Mouse (Mus musculus): Measurements from ENCODE around the gene Actl10. TPM values are rescaled to one million over a fixed set of nuclear protein-coding genes. Genes with fewer than 3 reads are reported as not detected.

Gene Actl10
- polyA plus RNA-seq, 1 experiment: 0.08 TPM

DNA sequence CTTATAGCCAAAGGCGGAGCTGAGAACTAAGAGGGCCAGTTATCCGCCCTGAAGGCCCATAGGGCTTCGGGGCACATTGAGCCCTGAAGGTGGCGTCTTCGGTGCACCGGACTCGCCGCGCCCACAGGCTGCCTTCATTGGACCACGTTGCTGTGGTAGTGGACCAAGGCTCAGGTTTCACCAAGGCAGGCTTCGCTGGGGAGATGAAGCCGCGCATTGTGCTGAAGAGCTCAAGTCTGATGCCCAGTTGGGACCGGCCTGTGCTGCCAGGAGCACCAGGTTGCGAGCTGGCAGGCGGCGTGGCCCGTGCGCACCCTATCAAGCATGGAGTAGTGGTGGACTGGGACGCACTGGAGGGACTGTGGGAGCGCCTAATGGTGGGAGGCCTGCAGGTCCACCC is 351 bp downstream of the Actl10 start:
- TF ChIP-seq POLR2A (IDR thresholded peaks at IDR 0.05; ENCODE audit: borderline replicate concordance, extremely low read depth, insufficient read depth, insufficient read length, poor library complexity, severe bottlenecking): no peak
- no peak for TF ChIP-seq CTCF (IDR thresholded peaks at IDR 0.05; ENCODE audit: borderline replicate concordance, extremely low read depth, insufficient read depth, insufficient read length)
- DNase-seq (ENCODE audit: low read depth): peak; percentile 59

DNA sequence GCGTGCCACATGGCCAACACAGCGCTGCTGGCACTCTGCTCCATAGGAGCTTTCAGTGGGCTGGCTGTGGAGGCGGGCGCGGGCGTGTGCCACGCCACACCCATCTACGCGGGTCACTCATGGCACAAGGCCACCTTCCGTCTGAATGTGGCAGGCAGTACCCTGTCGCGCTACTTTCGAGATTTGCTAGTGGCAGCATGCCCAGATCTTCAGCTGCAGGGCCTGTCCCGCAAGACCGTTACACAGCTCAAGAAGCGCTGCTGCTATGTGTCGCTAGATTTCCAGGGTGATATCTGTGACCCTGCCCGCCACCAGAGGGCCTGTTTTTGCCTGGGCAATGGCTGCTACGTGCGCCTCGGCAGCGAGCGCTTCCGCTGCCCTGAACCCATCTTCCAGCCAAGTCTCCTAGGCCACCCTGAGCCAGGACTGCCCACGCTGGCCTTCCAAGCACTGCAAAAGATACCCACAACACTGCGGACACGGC is 890 bp downstream of the Actl10 start:
- DNase-seq (ENCODE audit: low read depth): peak; percentile 92
- TF ChIP-seq CTCF (IDR thresholded peaks at IDR 0.05; ENCODE audit: borderline replicate concordance, extremely low read depth, insufficient read depth, insufficient read length): peak; percentile 66
- no peak for TF ChIP-seq POLR2A (IDR thresholded peaks at IDR 0.05; ENCODE audit: borderline replicate concordance, extremely low read depth, insufficient read depth, insufficient read length, poor library complexity, severe bottlenecking)

- TF ChIP-seq POLR2A (IDR thresholded peaks at IDR 0.05; ENCODE audit: borderline replicate concordance, extremely low read depth, insufficient read depth, insufficient read length, poor library complexity, severe bottlenecking) (no peak), CTCF (IDR thresholded peaks at IDR 0.05; ENCODE audit: borderline replicate concordance, extremely low read depth, insufficient read depth, insufficient read length) (no peak)
- DNase-seq (ENCODE audit: low read depth): no peak
Measured at GRCm38 (mm10) chr2:154555235-154555634, 3.7 kb downstream of the Actl10 start.

DNA sequence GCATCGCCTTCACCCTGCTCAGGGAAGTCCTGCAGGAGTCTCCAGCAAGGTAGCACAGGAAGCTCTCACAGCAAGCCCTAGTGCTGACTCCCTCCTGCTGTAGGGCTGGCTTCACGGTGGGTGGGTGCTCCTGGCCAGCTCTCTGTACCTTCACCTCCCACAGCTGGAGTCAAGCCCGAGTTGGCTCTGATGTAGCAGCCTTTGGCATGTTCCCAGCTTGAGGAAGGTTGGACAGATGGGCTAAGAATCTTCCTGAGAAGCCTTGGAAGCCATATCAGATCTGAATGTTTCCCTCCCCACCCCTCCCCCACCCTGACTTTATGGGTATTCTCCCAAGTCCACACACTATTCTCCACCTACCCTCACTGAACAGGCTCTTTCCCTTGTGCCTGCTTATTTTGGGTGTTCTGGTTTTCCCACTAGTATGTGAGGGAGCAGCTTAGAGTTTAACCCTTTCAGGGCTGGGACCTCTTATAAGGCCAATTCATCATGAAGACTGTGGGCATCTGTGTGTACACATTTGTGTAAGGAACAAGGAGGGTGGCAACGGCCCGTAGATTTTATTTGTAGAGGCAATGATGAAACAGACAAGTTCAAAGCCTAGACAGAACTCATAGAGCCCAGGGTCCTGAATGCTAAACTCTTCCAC is 5.7 kb downstream of the Actl10 start:
- no peak for DNase-seq (ENCODE audit: low read depth)
- TF ChIP-seq POLR2A (IDR thresholded peaks at IDR 0.05; ENCODE audit: borderline replicate concordance, extremely low read depth, insufficient read depth, insufficient read length, poor library complexity, severe bottlenecking) (no peak), CTCF (IDR thresholded peaks at IDR 0.05; ENCODE audit: borderline replicate concordance, extremely low read depth, insufficient read depth, insufficient read length) (no peak)

- TF ChIP-seq POLR2A (IDR thresholded peaks at IDR 0.05; ENCODE audit: borderline replicate concordance, extremely low read depth, insufficient read depth, insufficient read length, poor library complexity, severe bottlenecking) (no peak), CTCF (IDR thresholded peaks at IDR 0.05; ENCODE audit: borderline replicate concordance, extremely low read depth, insufficient read depth, insufficient read length) (no peak)
- peak; percentile 68 for DNase-seq (ENCODE audit: low read depth)
Measured at GRCm38 (mm10) chr2:154558264-154559039, 6.9 kb downstream of the Actl10 start, which contains the start of gene Necab3. Gene Necab3 (minus strand): TSS chr2:154558890.

DNA sequence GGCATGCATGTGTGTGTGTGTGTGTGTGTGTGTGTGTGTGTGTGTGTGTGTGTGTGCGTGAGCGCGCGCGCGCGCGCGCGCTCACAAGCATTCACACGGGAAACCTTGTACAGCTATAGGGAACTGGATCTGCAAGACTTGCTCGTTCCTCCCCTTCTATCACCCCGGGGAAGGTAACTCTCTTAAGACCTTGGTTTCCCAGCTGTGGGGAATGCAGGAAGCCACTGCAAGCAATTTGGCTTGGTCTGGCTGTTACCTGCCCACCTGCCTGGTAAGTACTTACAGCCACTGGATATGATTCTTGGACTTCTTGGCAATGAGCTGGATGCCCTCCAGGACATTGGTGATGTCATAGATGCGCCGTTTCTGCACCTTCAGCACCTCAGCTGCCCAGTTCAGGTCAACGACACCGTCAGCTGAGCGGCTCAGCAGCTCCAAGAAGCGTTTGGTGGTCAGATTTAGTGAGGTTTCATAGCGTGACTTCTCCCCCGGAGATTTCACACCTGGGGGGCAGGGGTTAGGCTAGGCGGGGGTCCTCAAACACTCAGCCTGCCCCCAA is 12.1 kb downstream of the Actl10 start:
- TF ChIP-seq CTCF (IDR thresholded peaks at IDR 0.05; ENCODE audit: borderline replicate concordance, extremely low read depth, insufficient read depth, insufficient read length) (no peak), POLR2A (IDR thresholded peaks at IDR 0.05; ENCODE audit: borderline replicate concordance, extremely low read depth, insufficient read depth, insufficient read length, poor library complexity, severe bottlenecking) (no peak)
- DNase-seq (ENCODE audit: low read depth): no peak

DNA sequence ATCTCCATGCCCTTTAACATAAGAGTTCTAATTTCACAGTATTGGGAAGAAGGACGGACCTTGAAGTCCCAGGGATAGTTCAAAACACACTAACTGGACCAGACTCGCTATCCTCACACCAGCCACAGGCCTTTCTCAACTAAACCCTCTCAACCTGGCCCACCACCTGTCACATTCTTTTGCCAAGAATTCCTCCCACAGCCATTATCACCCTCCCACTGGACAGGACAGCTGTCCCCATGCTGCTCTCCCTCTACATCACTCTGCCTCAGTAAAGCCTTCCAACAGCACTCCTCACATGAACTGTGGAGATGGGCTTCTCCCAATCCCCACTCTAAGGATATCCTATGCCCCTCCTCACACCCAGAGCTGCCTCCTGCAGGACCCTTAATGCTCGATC is 14.0 kb downstream of the Actl10 start:
- peak; percentile 61 for DNase-seq (ENCODE audit: low read depth)
- no peak for TF ChIP-seq CTCF (IDR thresholded peaks at IDR 0.05; ENCODE audit: borderline replicate concordance, extremely low read depth, insufficient read depth, insufficient read length)
- TF ChIP-seq POLR2A (IDR thresholded peaks at IDR 0.05; ENCODE audit: borderline replicate concordance, extremely low read depth, insufficient read depth, insufficient read length, poor library complexity, severe bottlenecking): no peak

DNA sequence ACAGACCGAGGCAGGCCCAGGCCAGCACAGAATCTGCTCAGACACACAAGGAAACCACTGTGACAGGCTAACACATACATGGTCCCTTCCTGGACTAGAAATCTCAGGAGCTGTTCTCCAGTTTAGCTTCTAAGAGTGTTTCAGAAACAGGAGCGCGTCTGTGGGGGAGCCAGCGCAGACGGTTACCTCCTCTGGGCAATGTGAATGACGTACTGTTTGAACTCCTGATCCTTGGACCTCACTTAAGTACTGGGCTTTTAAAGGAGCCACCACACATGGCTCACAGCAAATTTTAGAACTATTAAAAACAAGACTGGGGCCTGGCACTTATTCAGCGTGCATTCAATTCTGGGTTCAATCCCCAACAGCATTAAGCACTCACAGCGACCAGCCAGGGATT is 15.1 kb downstream of the Actl10 start:
- TF ChIP-seq POLR2A (IDR thresholded peaks at IDR 0.05; ENCODE audit: borderline replicate concordance, extremely low read depth, insufficient read depth, insufficient read length, poor library complexity, severe bottlenecking) (no peak), CTCF (IDR thresholded peaks at IDR 0.05; ENCODE audit: borderline replicate concordance, extremely low read depth, insufficient read depth, insufficient read length) (no peak)
- DNase-seq (ENCODE audit: low read depth): no peak

DNA sequence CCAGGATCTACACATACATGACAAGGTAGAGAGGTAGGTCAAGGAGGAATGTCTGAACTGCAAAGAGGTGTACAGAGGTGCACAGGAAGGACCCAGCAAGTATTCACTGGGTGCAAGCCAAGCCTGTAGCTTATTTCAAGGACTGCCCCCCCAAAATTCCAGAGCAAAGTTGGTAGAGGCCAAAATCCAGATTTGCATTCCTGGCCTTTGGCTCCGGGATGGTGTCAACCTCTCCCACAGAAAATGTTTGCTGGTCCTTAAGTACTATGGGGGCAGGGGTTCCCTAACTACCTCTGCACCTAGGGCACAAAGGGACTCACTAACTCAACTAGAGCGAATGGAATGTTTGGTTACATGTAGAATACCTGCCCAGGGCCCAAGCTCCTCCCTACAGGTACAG is 16.2 kb downstream of the Actl10 start:
- TF ChIP-seq CTCF (IDR thresholded peaks at IDR 0.05; ENCODE audit: borderline replicate concordance, extremely low read depth, insufficient read depth, insufficient read length): no peak
- no peak for TF ChIP-seq POLR2A (IDR thresholded peaks at IDR 0.05; ENCODE audit: borderline replicate concordance, extremely low read depth, insufficient read depth, insufficient read length, poor library complexity, severe bottlenecking)

DNA sequence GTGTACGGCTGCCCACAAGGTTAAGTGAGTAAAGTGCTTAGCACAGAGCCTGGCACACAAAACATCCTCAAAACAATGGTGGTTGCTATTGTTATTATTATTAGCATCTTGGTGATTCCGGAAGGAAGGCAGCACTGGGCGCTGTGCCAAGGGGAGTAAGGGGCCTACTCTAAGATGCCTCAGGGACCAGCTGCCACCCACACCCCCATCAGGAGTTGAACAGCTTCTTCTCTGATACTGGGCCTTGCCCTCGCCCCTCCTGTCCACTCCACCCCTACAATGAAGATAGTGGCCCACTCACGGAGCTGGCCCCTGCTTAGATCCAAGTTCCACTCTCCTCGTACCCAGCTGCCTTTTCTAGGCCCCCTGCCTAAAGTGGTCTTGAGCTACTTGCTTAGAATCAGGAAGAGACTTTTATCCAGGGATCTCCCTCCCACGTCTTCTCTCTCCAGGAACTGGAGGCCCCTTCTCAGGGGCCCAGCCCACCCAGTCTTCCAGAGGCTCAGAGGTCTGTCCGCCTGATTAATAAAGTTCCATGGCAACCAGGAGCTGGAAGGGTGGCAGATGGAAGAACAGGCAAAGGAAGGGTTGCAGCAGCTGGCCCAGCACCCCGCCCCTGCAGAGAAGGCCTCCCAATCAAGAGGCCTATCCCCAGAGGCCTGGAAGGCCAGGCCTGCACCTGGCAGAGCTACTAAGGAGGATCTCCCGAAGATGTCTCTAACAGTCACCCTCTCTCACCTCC is 16.9 kb downstream of the Actl10 start:
- peak; percentile 85 for DNase-seq (ENCODE audit: low read depth)
- TF ChIP-seq CTCF (IDR thresholded peaks at IDR 0.05; ENCODE audit: borderline replicate concordance, extremely low read depth, insufficient read depth, insufficient read length) (no peak), POLR2A (IDR thresholded peaks at IDR 0.05; ENCODE audit: borderline replicate concordance, extremely low read depth, insufficient read depth, insufficient read length, poor library complexity, severe bottlenecking) (no peak)

More for the DNA sequence above, 16.2 kb downstream of the Actl10 start:
- DNase-seq (ENCODE audit: low read depth): no peak
